Mouse (Mus musculus): Measurements from ENCODE around the gene Hivep3. TPM values are rescaled to one million over a fixed set of nuclear protein-coding genes. Genes with fewer than 3 reads are reported as not detected.

The Hivep3 gene
- polyA plus RNA-seq, 1 experiment from 2014 or later = 4.5 TPM

DNA sequence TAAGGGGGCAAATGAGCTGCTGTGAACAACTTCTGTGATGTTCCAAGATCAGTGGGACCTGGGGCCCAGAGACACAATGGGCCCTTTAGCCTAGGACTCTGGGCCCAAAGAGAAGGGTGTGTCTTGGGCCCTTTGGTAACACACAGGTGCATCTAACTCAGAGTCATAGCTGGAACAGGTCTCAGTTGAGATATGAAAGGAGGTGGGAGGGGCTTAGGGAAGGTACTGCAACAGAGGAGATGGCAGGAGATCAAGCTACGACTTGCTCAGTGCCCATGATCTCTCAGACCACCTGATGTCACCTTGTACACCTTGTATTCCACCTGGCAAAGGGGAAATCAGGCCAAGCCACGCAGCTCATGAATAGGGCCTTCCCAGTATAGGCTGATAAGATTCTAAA lies 235.3 kb downstream of the Hivep3 start:
- Histone ChIP-seq H3K4me1 (peaks cover 27% of the 10 kb centered on the region), H3K27ac (no peak overlapping the region), H3K9me3 (replicated peaks) (no peaks in the 10 kb centered on the region), H3K9ac (no peak overlapping the region), H3K27me3 (peaks cover 6% of the 10 kb centered on the region), H3K4me3 (no peak overlapping the region), H3K36me3 (no peaks in the 10 kb centered on the region), H3K4me2 (replicated peaks) (no peak overlapping the region)
- 79% methylated on average over 2 of the region's 2 CpGs for WGBS
- ATAC-seq (ENCODE audit: low FRiP score) = no peak

DNA sequence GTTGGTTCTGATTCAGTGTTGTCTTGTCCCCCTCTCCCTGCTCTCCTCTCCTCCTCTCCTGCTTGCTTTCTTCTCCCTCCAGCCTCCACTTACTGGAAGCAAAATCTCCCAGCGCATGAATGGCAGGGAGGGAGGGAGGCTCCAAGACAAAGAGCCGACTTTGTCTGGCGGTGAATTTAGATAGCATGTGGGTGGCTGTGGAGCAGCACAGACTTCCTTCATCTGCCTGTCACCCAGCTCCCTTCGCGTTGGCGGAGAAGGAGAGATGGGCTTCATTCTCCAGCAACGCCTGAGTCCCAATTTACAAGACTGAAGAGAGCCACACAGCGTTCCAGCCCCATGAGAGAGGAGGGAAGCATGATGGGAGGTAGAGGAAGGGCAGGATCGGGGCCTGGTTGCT lies 236.6 kb downstream of the Hivep3 start:
- H3K4me2 ChIP-seq (replicated peaks) = no peak overlapping the region
- H3K27me3 ChIP-seq = peaks cover 6% of the 10 kb centered on the region
- H3K9me3 ChIP-seq (replicated peaks) = no peaks in the 10 kb centered on the region
- peaks cover 32% of the 10 kb centered on the region for H3K4me1 ChIP-seq
- 0 out of 2 replicates have a peak overlapping the region, but pooled peaks have one; percentile 19 for H3K27ac ChIP-seq
- 37% methylated on average over 9 of the region's 9 CpGs for WGBS
- no peak overlapping the region for H3K9ac ChIP-seq
- no peak overlapping the region for H3K4me3 ChIP-seq
- H3K36me3 ChIP-seq = no peaks in the 10 kb centered on the region
- peak; percentile 20; the same call in 1 of the 2 replicates for ATAC-seq (ENCODE audit: low FRiP score)

GRCm38 (mm10) chr4:119972375-119972774 lies 238.8 kb downstream of the Hivep3 start:
- no peaks in the 10 kb centered on the region for H3K9me3 ChIP-seq (replicated peaks)
- WGBS = 67% methylated on average over 6 of the region's 6 CpGs
- ATAC-seq (ENCODE audit: low FRiP score) = no peak
- no peaks in the 10 kb centered on the region for H3K36me3 ChIP-seq
- peaks cover 6% of the 10 kb centered on the region for H3K27me3 ChIP-seq
- H3K9ac ChIP-seq = no peak overlapping the region
- H3K4me2 ChIP-seq (replicated peaks) = no peak overlapping the region
- H3K4me1 ChIP-seq = peaks cover 42% of the 10 kb centered on the region
- no peak overlapping the region for H3K27ac ChIP-seq
- no peak overlapping the region for H3K4me3 ChIP-seq

- H3K9ac ChIP-seq = no peak overlapping the region
- H3K36me3 ChIP-seq = no peaks in the 10 kb centered on the region
- no peaks in the 10 kb centered on the region for H3K9me3 ChIP-seq (replicated peaks)
- H3K4me2 ChIP-seq (replicated peaks) = no peak overlapping the region
- ATAC-seq (ENCODE audit: low FRiP score) = no peak
- H3K4me3 ChIP-seq = no peak overlapping the region
- no peak overlapping the region for H3K27ac ChIP-seq
- peaks cover 6% of the 10 kb centered on the region for H3K27me3 ChIP-seq
- 83% methylated on average over 9 of the region's 9 CpGs for WGBS
- H3K4me1 ChIP-seq = peaks cover 30% of the 10 kb centered on the region
These were observed 240.4 kb downstream of the Hivep3 start for GRCm38 (mm10) chr4:119973729-119974605.

DNA sequence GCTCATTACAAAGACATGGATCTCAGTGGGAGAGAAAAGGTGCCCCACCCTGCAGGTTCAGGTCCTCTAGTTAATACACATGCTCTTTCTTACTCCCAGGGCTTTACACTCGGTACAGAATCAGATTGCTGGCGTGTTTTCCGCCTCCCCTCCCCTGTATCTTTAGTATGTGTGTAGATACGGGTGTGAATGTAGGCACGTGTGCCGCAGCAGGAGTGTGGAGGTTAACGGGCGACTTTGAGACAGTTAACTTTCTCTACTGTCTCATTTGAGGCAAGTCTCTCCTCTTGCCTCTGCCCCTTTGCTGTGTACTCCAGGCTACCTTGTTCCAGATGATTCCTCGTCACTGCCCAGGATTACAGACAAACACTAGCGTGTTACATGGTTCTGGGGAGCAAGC lies 241.7 kb downstream of the Hivep3 start:
- Histone ChIP-seq H3K27me3 (peaks cover 6% of the 10 kb centered on the region), H3K27ac (no peak overlapping the region), H3K9ac (no peak overlapping the region), H3K4me2 (replicated peaks) (no peak overlapping the region), H3K4me1 (peaks cover 21% of the 10 kb centered on the region), H3K36me3 (no peaks in the 10 kb centered on the region), H3K4me3 (no peak overlapping the region), H3K9me3 (replicated peaks) (no peaks in the 10 kb centered on the region)
- no peak for ATAC-seq (ENCODE audit: low FRiP score)
- WGBS = 86% methylated on average over 10 of the region's 10 CpGs

DNA sequence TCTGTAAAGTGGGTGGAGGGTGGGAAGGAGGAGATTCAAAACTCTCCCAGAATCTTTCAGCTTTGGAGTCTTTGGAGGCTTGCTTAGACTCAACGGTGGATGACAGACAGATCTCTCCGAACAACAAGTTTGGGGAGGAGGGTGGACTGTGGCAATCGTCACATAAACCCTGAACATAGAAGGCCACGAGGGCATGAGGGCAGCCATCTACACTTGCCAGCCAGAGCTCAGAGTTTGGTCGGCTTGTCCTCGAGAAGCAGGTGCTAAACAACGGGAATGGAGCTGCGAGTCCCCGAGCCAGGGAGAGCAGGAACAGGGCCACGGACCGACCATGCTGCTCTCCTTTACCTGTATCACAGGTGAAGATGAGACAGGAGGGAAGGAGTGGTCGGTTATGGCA lies 242.2 kb downstream of the Hivep3 start:
- 87% methylated on average over 11 of the region's 12 CpGs for WGBS
- H3K36me3 ChIP-seq = no peaks in the 10 kb centered on the region
- no peak overlapping the region for H3K27ac ChIP-seq
- H3K4me1 ChIP-seq = peaks cover 19% of the 10 kb centered on the region
- ATAC-seq (ENCODE audit: low FRiP score) = no peak
- peaks cover 6% of the 10 kb centered on the region for H3K27me3 ChIP-seq
- no peak overlapping the region for H3K4me3 ChIP-seq
- H3K9ac ChIP-seq = no peak overlapping the region
- no peak overlapping the region for H3K4me2 ChIP-seq (replicated peaks)
- H3K9me3 ChIP-seq (replicated peaks) = no peaks in the 10 kb centered on the region

DNA sequence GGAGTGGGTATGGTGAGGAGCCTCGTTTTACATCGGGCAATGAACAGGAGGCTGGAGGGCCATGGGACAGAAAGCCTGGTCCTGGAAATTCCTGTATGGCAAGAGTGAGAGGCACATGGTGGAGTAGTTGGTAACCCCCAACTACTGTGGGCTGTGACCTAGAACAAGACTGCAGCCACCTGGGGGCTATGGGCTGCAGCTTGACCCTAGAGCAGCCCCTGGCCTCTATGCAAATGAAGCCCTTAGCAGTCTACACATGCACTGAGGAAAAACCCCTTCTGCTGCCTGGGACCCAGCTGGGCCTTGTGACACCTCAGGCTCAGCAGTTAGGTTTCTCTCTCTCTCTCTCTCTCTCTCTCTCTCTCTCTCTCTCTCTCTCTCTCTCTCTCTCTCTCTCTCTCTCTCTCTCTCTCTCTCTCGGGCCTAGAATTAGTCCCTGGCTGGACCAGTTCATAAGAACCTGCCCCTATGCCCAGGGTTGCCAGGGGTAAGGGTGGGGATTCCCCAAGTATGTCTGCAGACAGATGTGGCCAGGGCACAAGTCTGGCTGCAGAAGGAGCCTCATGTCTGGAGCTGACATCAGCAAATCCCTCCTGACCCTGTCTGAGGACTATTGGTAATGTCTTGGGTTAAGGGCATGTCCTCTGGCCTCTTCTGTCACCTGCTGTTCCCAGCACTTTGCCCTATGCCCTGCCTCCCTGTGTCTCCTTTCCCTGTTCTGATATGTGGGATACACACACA lies 243.0 kb downstream of the Hivep3 start:
- peak; percentile 63 for ATAC-seq (ENCODE audit: low FRiP score)
- Histone ChIP-seq H3K36me3 (no peaks in the 10 kb centered on the region), H3K27me3 (peaks cover 1% of the 10 kb centered on the region; the same call in 1 of the 2 replicates), H3K9ac (0 out of 2 replicates have a peak overlapping the region, but pooled peaks have one; percentile 0), H3K4me1 (peaks cover 19% of the 10 kb centered on the region), H3K9me3 (replicated peaks) (no peaks in the 10 kb centered on the region), H3K4me3 (no peak overlapping the region), H3K4me2 (replicated peaks) (no peak overlapping the region), H3K27ac (0 out of 2 replicates have a peak overlapping the region, but pooled peaks have one; percentile 40)
- 15% methylated on average over 3 of the region's 3 CpGs for WGBS

- Histone ChIP-seq H3K27ac (no peak overlapping the region), H3K9me3 (replicated peaks) (no peaks in the 10 kb centered on the region), H3K36me3 (no peaks in the 10 kb centered on the region), H3K9ac (no peak overlapping the region), H3K4me2 (replicated peaks) (no peak overlapping the region), H3K27me3 (no peaks in the 10 kb centered on the region), H3K4me3 (no peak overlapping the region), H3K4me1 (peaks cover 19% of the 10 kb centered on the region)
- 76% methylated on average over 7 of the region's 7 CpGs for WGBS
- ATAC-seq (ENCODE audit: low FRiP score) = no peak
These were observed 244.4 kb downstream of the Hivep3 start for GRCm38 (mm10) chr4:119977817-119978491.

DNA sequence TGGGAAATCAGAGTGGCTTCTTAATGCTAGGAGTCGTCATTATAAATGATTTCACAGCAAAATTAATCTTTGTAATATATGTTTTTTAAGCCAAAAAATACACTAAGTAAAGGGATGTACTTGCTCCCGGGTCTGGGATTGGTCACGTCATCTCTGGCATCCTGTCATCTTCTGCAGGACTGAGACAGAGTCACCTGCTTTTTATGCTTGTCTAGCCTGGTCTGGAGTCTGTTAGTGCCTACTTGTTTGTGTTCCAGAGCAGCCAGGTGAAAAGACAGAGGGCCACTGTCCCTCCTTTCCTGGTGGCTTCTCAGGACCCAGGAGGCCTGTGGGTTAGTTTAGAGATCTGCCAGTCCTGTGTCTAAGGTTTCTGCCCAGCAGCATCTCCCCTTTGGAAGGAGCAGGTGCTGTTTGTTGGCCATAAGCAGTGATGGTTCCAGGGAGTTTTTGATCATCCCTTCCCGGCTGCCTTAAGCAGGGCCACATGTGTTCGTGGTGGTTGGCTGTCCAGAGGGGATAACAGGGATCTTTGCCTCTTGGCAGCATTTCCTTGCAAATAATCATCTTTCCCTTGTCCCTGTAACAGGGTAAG lies 245.8 kb downstream of the Hivep3 start:
- Histone ChIP-seq H3K4me2 (replicated peaks) (no peak overlapping the region), H3K27ac (no peak overlapping the region), H3K9me3 (replicated peaks) (no peaks in the 10 kb centered on the region), H3K4me3 (no peak overlapping the region), H3K36me3 (no peaks in the 10 kb centered on the region), H3K9ac (no peak overlapping the region), H3K4me1 (peaks cover 19% of the 10 kb centered on the region), H3K27me3 (no peaks in the 10 kb centered on the region)
- no peak for ATAC-seq (ENCODE audit: low FRiP score)
- 69% methylated on average over 5 of the region's 5 CpGs for WGBS

DNA sequence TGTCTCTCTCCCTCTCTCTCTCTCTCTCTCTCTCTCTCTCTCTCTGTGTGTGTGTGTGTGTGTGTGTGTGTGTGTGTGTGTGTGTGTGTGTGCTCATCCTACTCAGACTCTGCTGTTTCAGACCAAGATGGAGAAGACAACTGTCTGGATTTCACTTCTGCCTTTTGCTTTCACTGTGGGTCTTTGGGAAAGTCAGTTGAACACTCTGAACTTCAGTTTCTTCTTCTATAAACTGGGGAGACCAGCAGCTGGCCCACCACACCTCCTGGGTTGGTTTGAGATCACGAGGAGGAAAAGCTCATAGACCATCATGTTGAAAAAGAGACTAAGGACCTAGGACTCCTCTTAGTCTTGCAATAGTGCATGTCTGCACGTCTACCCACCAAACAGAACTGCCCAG lies 246.3 kb downstream of the Hivep3 start:
- Histone ChIP-seq H3K36me3 (no peaks in the 10 kb centered on the region), H3K27ac (no peak overlapping the region), H3K4me2 (replicated peaks) (no peak overlapping the region), H3K27me3 (no peaks in the 10 kb centered on the region), H3K9me3 (replicated peaks) (no peaks in the 10 kb centered on the region), H3K4me1 (peaks cover 14% of the 10 kb centered on the region), H3K9ac (no peak overlapping the region), H3K4me3 (no peak overlapping the region)
- ATAC-seq (ENCODE audit: low FRiP score) = no peak
- 80% methylated on average over 2 of the region's 2 CpGs for whole genome bisulfite sequencing

DNA sequence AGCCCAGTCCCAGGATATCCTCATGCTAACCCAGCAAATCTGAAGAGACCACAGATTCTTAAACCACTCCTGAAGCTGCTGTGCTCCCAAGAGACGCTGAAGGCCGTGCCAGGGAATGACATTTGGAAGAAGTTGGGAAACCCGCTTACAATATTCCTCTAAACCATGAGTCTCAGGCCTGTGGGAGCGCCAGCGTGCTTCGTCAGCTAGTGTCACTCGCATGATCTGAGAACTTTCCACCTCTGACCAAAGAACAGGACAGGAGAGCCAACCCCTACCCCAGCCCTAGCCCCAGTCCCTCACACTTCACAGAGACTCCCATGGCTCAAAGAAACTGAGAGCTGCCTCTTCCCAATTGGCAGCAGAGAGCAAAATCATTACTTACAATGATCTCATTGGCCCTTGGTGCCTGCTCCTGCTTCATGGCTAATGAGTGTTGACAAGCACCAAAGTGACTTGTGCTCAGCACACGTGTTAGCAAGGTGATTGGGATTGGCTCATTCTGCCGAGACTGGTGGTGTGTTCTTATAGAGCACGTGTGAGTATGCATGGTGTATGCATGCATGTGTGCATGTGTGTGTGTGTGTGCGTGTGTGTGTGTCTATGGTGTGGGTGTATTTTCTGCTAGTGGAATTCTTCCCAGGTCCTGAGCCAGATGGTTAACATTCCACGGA lies 247.6 kb downstream of the Hivep3 start:
- Histone ChIP-seq H3K36me3 (no peaks in the 10 kb centered on the region), H3K9ac (no peak overlapping the region), H3K27me3 (no peaks in the 10 kb centered on the region), H3K4me2 (replicated peaks) (no peak overlapping the region), H3K4me1 (peaks cover 9% of the 10 kb centered on the region), H3K9me3 (replicated peaks) (no peaks in the 10 kb centered on the region), H3K4me3 (no peak overlapping the region), H3K27ac (no peak overlapping the region)
- 87% methylated on average over 12 of the region's 12 CpGs for WGBS
- ATAC-seq (ENCODE audit: low FRiP score) = no peak
